Mouse (Mus musculus) colon, adult 2 months (tissue): ENCODE data around the gene Zfp85. TPM values are rescaled to one million over a fixed set of nuclear protein-coding genes. Genes with fewer than 3 reads are reported as not detected.

Source experiments
- polyA plus RNA-seq: library from polyadenylated mRNA; depleted of rRNA; stranded (reverse); fragments of >200 nt; gene quantifications from 2 replicates; pipeline ENCODE4 v1.2.3, GENCODE M21; 2012; rRNA removed

Gene Zfp85
- 0.06 and 0.27 TPM in 2 replicates for polyA plus RNA-seq

DNA sequence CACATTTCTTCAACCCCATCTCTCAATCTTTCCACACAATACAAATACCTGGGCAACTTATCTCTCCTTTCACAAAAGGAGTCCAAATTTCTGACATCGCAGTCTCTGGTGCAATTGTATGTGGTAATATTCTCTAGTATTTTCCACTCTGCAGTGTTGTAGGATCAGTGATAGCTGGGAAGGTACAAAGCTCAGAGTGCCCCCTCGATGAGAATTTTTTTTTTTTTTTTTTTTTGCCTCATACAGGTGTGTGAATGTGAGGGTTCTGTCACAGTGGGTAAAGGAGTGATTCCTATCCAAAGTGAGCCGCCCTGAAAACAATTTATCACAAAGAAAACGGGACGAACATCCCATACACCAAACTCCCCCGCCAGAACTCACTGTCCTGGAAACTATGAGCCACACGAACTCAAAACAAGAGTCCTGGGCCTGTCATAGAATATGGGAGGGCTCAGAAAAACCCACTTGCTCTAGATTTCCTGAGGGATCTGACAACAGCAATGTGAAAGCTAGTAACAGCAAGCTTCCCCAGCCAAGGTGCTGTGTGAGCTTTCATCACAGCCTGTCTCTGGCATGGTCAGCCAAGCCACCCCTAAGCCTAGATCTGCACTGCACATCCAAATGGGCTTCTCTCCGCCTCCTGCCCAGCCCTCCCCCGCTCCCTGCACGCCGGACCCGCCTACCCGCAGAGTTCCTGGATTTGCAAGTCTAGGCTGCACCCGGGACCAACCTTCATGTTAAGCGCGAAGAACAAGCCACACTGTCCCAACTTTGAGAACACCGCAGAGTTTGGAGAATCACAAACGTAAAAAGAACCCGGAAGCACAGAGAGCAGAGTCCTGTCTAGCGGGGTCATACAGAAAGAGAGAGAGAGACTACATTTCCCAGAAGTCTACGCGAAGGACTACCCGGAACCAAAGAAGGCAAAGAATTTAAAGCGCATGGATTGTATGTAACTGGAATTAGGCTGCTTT, at the start of gene Zfp85:
TSS of gene Zfp85 (minus strand) at position 896 of the 974 bp plus-strand sequence.

DNA sequence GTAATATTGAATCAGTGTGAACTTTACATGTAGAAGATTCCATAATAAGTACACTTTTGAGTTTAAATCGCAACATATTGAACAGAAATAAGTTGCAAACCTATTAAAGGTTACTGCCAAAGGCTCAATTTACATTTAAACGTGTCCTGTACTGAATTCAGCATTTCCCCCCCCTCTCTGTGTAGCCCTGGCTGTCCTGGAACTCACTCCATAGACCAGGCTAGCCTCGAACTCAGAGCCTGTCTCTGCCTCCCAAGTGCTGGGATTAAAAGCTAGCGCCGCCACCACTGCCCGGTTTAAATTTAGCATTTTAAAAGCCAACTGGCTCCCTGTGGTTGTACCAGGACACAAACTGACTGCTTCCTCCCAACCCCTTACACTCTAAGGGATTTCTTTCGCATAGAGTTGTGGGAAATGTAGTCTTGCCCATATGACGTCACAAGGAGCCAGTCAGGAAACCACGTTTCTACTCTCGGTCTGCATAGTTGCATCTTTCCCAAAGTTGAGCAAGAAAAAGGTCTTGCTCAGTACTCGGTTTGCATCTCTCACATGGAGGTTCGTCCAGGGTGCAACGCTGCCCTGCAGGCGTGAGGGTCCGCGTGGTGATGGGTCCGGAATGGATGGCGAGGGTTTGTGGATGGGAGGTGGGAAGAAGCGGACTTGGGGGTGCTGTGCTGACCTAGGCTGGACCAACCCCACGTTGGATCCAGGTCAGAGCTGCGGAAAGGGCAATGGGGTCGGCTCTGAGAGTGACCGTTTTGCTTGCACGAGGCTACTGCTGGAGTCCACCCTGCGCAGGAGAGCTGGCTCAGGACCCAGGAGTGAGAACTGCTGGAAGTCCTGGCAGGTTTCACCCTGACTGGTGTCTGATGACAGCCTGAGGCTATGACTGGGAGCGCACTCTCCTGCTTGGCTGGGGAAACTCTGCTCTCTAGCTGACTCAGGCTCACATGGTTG, 24.5 kb upstream of the Zfp85 start, which contains the start of gene Zfp493:
TSS of gene Zfp493 (plus strand) at position 429 of the 957 bp plus-strand sequence.

DNA sequence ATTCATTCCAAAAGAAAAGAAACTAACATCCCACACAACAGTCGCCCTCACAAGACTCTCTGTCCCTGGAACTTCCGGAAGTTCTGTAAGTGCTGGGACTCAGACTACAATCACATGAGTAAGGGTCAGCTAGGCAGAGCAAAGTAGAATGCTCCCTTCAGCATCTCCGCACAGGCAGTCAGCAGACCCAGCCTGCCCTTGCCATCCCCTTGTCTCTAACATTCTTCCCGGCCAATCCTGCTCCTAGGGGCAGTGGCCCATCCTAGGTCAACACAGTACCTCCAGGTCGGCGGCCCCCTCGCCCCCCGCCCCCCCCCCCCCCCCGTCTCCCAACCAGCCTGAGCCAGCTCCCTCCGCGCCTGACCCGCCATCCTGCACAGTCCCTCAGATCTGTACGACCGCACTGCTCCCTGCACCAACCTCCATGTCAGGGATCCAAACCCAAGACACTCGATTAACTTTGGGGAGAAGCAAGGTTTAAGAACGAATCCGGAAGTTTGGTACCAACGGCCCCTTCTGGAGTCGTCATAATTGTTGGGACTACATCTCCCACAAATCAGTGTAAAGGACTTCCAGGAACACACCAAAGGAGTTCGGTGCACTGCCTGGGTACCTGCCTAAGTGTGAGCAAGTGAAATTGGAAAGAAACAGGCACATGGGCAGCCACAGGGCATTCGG, 26.2 kb downstream of the Zfp85 start, which contains the start of gene Zfp65:
TSS of gene Zfp65 (minus strand) at position 533 of the 678 bp plus-strand sequence.

Other genes starting within 250 kb of the Zfp85 start
- gene Gm26965, start 229.1 kb downstream of the Zfp85 start, polyA plus RNA-seq: not detected in 2 replicates
- 11.0 and 11.9 TPM in 2 replicates for gene Zfp87, start 229.1 kb downstream of the Zfp85 start, polyA plus RNA-seq
- 2.3 and 2.7 TPM in 2 replicates for gene Zfp748, start 201.4 kb downstream of the Zfp85 start, polyA plus RNA-seq
- 0.19 TPM in 2 replicates for gene Zfp729b, start 145.5 kb downstream of the Zfp85 start, polyA plus RNA-seq
- gene Gm49345, start 117.5 kb downstream of the Zfp85 start, polyA plus RNA-seq: not detected in 2 replicates
- 0.28 and 0.42 TPM in 2 replicates for gene Zfp729a, start 117.4 kb downstream of the Zfp85 start, polyA plus RNA-seq
- gene Zfp738, start 68.2 kb downstream of the Zfp85 start, polyA plus RNA-seq: 2.5 and 2.8 TPM in 2 replicates
- gene Zfp65, start 26.1 kb downstream of the Zfp85 start, polyA plus RNA-seq: 0.26 and 0.46 TPM in 2 replicates
- 0.69 and 0.96 TPM in 2 replicates for gene Zfp493, start 24.5 kb upstream of the Zfp85 start, polyA plus RNA-seq
- 0.08 and 0.24 TPM in 2 replicates for gene Zfp273, start 58.5 kb upstream of the Zfp85 start, polyA plus RNA-seq
- not detected in 2 replicates for gene Gm10037, start 75.9 kb upstream of the Zfp85 start, polyA plus RNA-seq
- gene BC048507, start 108.1 kb upstream of the Zfp85 start, polyA plus RNA-seq: not detected in 2 replicates